Mouse (Mus musculus): ENCODE results near the gene Gm10803.
"Not testable (repeated sequence)": the region's sequence is repeated elsewhere in the genome, so short reads cannot be mapped to it uniquely, and the experiment has no call there.

Gene Gm10803

GRCm38 (mm10) chr2:93560268-93560667 is at the start of gene Gm10803:
Gene Gm10803 (plus strand): TSS chr2:93560568.
- DNase-seq (ENCODE audit: extremely low spot score, low spot score) = not testable (repeated sequence)

- DNase-seq (ENCODE audit: extremely low spot score, low spot score) = no peak
Measured at GRCm38 (mm10) chr2:93510839-93511238, 49.5 kb upstream of the Gm10803 start.

GRCm38 (mm10) chr2:93512130-93512529 is 48.2 kb upstream of the Gm10803 start:
- no peak for DNase-seq (ENCODE audit: extremely low spot score, low spot score)

GRCm38 (mm10) chr2:93515246-93515645 is 45.1 kb upstream of the Gm10803 start:
- DNase-seq (ENCODE audit: extremely low spot score, low spot score) = no peak

GRCm38 (mm10) chr2:93521042-93521441 is 39.3 kb upstream of the Gm10803 start:
- DNase-seq (ENCODE audit: extremely low spot score, low spot score) = no peak

- DNase-seq (ENCODE audit: extremely low spot score, low spot score) = peak; percentile 20
Measured at GRCm38 (mm10) chr2:93521571-93521970, 38.8 kb upstream of the Gm10803 start.

- DNase-seq (ENCODE audit: extremely low spot score, low spot score) = no peak
Measured at GRCm38 (mm10) chr2:93522005-93522404, 38.4 kb upstream of the Gm10803 start.

GRCm38 (mm10) chr2:93525033-93525762 is 35.2 kb upstream of the Gm10803 start:
- no peak for DNase-seq (ENCODE audit: extremely low spot score, low spot score)

- DNase-seq (ENCODE audit: extremely low spot score, low spot score) = no peak
Measured at GRCm38 (mm10) chr2:93529602-93530001, 30.8 kb upstream of the Gm10803 start.

- DNase-seq (ENCODE audit: extremely low spot score, low spot score) = no peak
Measured at GRCm38 (mm10) chr2:93533891-93534290, 26.5 kb upstream of the Gm10803 start.

- no peak for DNase-seq (ENCODE audit: extremely low spot score, low spot score)
Measured at GRCm38 (mm10) chr2:93537385-93537967, 22.9 kb upstream of the Gm10803 start.

GRCm38 (mm10) chr2:93538140-93538539 is 22.2 kb upstream of the Gm10803 start:
- DNase-seq (ENCODE audit: extremely low spot score, low spot score) = no peak

GRCm38 (mm10) chr2:93541771-93542170 is 18.6 kb upstream of the Gm10803 start:
- DNase-seq (ENCODE audit: extremely low spot score, low spot score) = no peak

- no peak for DNase-seq (ENCODE audit: extremely low spot score, low spot score)
Measured at GRCm38 (mm10) chr2:93552676-93553521, 7.5 kb upstream of the Gm10803 start.

- DNase-seq (ENCODE audit: extremely low spot score, low spot score) = no peak
Measured at GRCm38 (mm10) chr2:93553905-93554304, 6.5 kb upstream of the Gm10803 start.

GRCm38 (mm10) chr2:93565647-93566046 is 5.3 kb downstream of the Gm10803 start:
- DNase-seq (ENCODE audit: extremely low spot score, low spot score) = no peak

- no peak for DNase-seq (ENCODE audit: extremely low spot score, low spot score)
Measured at GRCm38 (mm10) chr2:93567675-93568074, 7.3 kb downstream of the Gm10803 start.

GRCm38 (mm10) chr2:93572565-93572964 is 12.2 kb downstream of the Gm10803 start:
- no peak for DNase-seq (ENCODE audit: extremely low spot score, low spot score)

GRCm38 (mm10) chr2:93581271-93581670 is 20.9 kb downstream of the Gm10803 start:
- no peak for DNase-seq (ENCODE audit: extremely low spot score, low spot score)

- no peak for DNase-seq (ENCODE audit: extremely low spot score, low spot score)
Measured at GRCm38 (mm10) chr2:93585821-93586220, 25.5 kb downstream of the Gm10803 start.

GRCm38 (mm10) chr2:93587446-93587845 is 27.1 kb downstream of the Gm10803 start:
- no peak for DNase-seq (ENCODE audit: extremely low spot score, low spot score)

- DNase-seq (ENCODE audit: extremely low spot score, low spot score) = no peak
Measured at GRCm38 (mm10) chr2:93589875-93590274, 29.5 kb downstream of the Gm10803 start.
